Mouse (Mus musculus) heart, embryonic 15.5 days (tissue): ENCODE results near the gene Prrg2. TPM values are rescaled to one million over a fixed set of nuclear protein-coding genes. Genes with fewer than 3 reads are reported as not detected.
"Not testable (repeated sequence)": the region's sequence is repeated elsewhere in the genome, so short reads cannot be mapped to it uniquely, and the experiment has no call there.

Experiments
- ATAC-seq: fragments of 200-750 bp; cut with Nextera tagmentation; replicated peaks from 2 replicates; pipeline ENCODE4 v1.8.0; 2017; ENCODE audit warnings: low read depth, moderate TSS enrichment; ENCODE audit not compliant: insufficient number of reproducible peaks, insufficient read depth, low FRiP score
- H3K27ac ChIP-seq: fragments of 300-500 bp; sonication (generic); 2 replicates; pipeline ENCODE4 v1.5.1; 2015; ENCODE audit warnings: mild to moderate bottlenecking, inconsistent platforms
- H3K27me3 ChIP-seq: fragments of 300-500 bp; sonication (generic); 2 replicates; pipeline ENCODE4 v1.6.1; 2015; ENCODE audit warnings: inconsistent platforms
- H3K36me3 ChIP-seq: fragments of 300-500 bp; sonication (generic); 2 replicates; pipeline ENCODE4 v1.6.1; 2015; ENCODE audit warnings: mild to moderate bottlenecking, inconsistent platforms
- H3K4me1 ChIP-seq: fragments of 300-500 bp; sonication (generic); replicated peaks from 2 replicates; pipeline ENCODE4 v1.6.1; 2015; ENCODE audit warnings: inconsistent platforms
- H3K4me2 ChIP-seq: fragments of 300-500 bp; sonication (generic); 2 replicates; pipeline ENCODE4 v1.6.1; 2015; ENCODE audit warnings: inconsistent platforms, mild to moderate bottlenecking, moderate library complexity
- H3K4me3 ChIP-seq: fragments of 300-500 bp; sonication (generic); 2 replicates; pipeline ENCODE4 v1.5.1; 2015; ENCODE audit warnings: mild to moderate bottlenecking, inconsistent platforms
- H3K9ac ChIP-seq: fragments of 300-500 bp; sonication (generic); 2 replicates; pipeline ENCODE4 v1.6.1; 2015; ENCODE audit warnings: mild to moderate bottlenecking, inconsistent platforms
- H3K9me3 ChIP-seq: fragments of 300-500 bp; sonication (generic); replicated peaks from 2 replicates; pipeline ENCODE4 v1.6.1; 2016; ENCODE audit warnings: inconsistent platforms
- WGBS: fragments of 180-500 bp; shearing (Covaris S2); methylation state at CpG from one replicate; pipeline ENCODE4 v1.1.7; 2015; ENCODE audit warnings: mixed read lengths; 5-methylcytosine and 5-hydroxymethylcytosine counted together
- polyA plus RNA-seq: library from polyadenylated mRNA; unstranded; fragments of >200 nt; fragmentation: Nextera tagmentation; extraction: Ambion mirVana; gene quantifications from 2 replicates; pipeline ENCODE4 v1.2.1, GENCODE M21; 2015

The Prrg2 gene
- polyA plus RNA-seq, 1 experiment from 2014 or later: 12.9 TPM

DNA sequence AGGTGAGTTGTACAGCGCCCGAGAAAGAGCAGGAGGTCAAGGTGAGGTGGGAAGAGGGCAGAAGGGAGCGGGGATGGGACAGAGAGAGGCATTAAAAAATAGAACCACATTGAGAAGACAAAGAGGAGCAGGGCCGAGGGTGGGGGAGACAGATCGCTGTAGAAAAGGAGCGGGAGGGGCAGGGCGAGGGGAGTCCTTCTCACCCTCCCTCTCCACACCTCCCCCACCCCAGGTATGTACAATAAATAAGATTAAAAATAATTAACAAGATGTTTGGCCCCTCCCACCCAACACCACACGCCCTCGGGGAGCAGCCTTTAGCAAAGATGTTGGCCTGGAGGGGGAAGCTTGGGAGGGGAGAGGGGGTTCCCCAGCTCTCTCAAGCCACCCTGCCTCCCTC, 34.7 kb downstream of the Prrg2 start:
- no peak for ATAC-seq
- no peak overlapping the region for H3K9ac ChIP-seq
- H3K4me3 ChIP-seq: no peak overlapping the region
- H3K27ac ChIP-seq: no peak overlapping the region
- H3K36me3 ChIP-seq: peaks cover 58% of the 10 kb centered on the region
- no peaks in the 10 kb centered on the region for H3K27me3 ChIP-seq
- no peak overlapping the region for H3K4me2 ChIP-seq
- 91% methylated on average over 9 of the region's 9 CpGs for WGBS
- no peaks in the 10 kb centered on the region for H3K4me1 ChIP-seq
- H3K9me3 ChIP-seq: no peaks in the 10 kb centered on the region

DNA sequence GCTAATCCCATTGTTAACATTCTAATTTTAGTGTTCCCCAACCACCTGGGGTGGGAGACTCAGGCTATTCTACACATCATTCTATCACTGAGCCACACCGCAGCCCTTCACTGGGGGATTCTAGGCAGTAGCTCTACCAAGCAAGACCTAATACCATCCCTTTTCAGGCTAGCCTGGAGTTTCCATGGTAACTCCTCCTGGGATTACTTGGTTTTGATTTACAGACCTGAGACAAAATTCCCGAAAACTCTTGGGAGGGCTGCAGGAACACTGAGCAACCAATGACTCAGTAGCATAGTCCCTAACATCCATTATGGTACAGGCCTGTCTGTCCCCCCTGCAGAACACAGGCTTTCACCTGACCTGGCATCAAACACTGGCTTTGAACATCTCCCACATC, 36.2 kb downstream of the Prrg2 start:
- 78% methylated on average over 2 of the region's 2 CpGs for WGBS
- Histone ChIP-seq H3K27ac (no peak overlapping the region), H3K9me3 (no peaks in the 10 kb centered on the region), H3K27me3 (no peaks in the 10 kb centered on the region), H3K36me3 (peaks cover 45% of the 10 kb centered on the region), H3K4me2 (no peak overlapping the region), H3K4me1 (no peaks in the 10 kb centered on the region), H3K9ac (no peak overlapping the region), H3K4me3 (no peak overlapping the region)
- no peak for ATAC-seq

DNA sequence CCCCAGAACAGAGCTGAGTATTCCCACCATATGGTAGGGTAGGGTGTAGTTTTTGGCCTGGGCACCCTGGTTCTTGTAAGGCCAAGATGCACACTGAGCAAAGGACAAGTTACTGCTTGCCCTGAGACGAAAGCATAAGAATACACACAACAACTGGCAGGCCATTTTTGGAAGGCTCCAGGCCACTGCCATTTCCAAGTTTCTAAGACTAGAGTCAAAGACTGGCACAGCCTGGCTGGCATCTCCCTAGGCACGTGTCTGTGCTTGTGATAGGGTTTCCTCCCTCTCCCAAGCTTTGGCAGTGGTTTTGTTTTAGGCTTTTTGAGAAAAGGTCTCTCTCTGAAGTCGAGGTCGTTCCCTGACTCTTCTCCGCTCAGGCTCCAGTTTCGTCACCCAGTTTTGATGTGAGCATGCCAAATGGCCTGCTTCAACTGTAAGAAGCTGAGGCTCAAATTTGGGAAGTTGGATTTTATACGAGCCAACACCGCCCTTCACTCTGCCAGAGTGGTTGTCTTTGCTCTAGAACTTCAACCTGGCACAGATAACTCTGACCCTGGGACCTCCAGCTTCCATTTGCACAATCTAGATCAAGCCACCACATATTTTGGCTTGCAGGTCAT, 36.8 kb downstream of the Prrg2 start:
- Histone ChIP-seq H3K27ac (no peak overlapping the region), H3K9ac (no peak overlapping the region), H3K27me3 (no peaks in the 10 kb centered on the region), H3K36me3 (peaks cover 45% of the 10 kb centered on the region), H3K4me3 (no peak overlapping the region), H3K4me2 (no peak overlapping the region), H3K4me1 (no peaks in the 10 kb centered on the region), H3K9me3 (no peaks in the 10 kb centered on the region)
- WGBS: 72% methylated on average over 8 of the region's 8 CpGs
- ATAC-seq: no peak

DNA sequence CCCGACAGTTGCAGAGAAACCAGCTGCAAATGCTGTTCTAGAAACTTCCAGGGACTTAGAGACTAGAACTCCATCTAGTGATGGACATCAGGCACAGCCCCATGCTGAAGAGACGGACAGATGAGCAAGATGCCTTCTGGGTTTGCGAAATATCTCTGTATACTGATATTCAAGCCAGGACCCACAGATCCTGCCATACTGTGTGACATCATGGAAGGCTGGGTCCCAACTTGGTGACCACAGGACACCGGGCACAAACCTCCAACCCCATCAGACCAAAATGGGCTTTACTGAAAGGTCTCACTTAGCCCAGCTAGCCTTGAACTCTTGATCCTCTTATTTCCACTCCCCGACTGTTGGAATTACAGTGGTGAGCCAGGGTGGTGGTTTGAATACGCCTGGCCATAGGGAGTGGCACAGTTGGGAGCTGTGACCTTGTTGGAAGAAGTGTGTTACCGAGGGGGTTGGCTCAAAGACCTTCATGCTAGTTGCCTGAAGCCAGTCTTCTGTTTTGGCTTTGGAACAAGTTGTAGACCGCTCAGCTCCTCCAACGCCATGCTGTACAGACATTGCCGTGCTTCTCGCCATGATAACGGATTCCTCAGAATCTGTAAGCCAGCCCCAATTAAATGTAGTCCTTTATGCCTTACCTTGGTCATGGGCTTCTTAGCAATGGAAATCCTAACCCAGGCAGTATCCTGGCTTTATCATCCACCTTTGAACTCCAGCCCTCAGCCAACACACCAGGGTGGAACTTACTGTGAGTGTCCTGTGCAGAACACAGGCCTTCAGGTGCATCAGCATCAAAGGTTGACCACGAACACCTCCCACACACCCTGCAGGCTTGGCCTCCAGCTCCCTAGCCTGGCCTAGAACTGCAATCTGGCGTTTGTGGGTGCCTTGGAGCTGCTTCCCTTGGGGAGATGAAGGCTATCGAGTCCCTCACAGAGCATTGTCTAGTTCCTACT, 37.9 kb downstream of the Prrg2 start:
- ATAC-seq: no peak
- peaks cover 7% of the 10 kb centered on the region; the same call in 1 of the 2 replicates for H3K4me1 ChIP-seq
- 80% methylated on average over 15 of the region's 15 CpGs for WGBS
- no peak overlapping the region for H3K4me3 ChIP-seq
- no peak overlapping the region for H3K9ac ChIP-seq
- no peak overlapping the region for H3K4me2 ChIP-seq
- H3K36me3 ChIP-seq: peaks cover 36% of the 10 kb centered on the region
- no peaks in the 10 kb centered on the region for H3K27me3 ChIP-seq
- H3K9me3 ChIP-seq: no peaks in the 10 kb centered on the region
- no peak overlapping the region for H3K27ac ChIP-seq

DNA sequence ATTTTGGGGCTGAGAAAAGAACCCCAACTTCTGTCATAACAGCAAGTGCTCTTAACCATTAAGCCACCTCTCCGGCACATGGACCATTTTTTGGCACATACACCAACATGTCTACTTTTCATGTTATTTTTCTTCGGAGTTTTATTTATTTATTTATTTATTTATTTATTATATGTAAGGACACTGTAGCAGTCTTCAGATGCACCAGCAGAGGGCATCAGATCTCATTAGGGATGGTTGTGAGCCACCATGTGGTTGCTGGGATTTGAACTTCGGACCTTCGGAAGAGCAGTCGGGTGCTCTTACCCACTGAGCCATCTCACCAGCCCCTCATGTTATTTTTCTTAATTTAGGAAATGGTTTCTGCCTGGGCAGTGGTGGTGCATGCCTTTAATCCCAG, 38.8 kb downstream of the Prrg2 start:
- ATAC-seq, H3K27me3 ChIP-seq, H3K4me2 ChIP-seq, H3K9ac ChIP-seq, H3K27ac ChIP-seq, H3K9me3 ChIP-seq, H3K4me3 ChIP-seq: not testable (repeated sequence)
- Histone ChIP-seq H3K36me3 (peaks cover 29% of the 10 kb centered on the region), H3K4me1 (peaks cover 14% of the 10 kb centered on the region)
- 75% methylated on average over 5 of the region's 5 CpGs for WGBS

DNA sequence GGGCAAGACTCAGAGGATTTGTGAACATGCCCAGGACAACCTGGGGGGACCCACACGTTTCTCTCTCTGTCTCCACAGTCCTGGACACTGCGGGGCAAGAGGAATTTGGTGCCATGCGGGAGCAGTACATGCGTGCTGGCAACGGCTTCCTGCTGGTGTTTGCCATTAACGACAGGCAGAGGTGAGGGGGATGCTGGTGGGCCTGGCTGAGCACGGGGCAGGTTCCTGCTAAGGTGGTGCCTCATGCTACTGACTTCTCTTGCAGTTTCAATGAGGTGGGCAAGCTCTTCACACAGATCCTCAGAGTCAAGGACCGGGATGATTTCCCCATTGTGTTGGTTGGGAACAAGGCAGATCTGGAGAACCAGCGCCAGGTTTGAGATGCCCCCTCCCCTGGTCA, 42.3 kb downstream of the Prrg2 start:
- H3K4me1 ChIP-seq: peaks cover 20% of the 10 kb centered on the region
- no peaks in the 10 kb centered on the region for H3K9me3 ChIP-seq
- 0 out of 2 replicates have a peak, but pooled peaks cover 9% of the 10 kb centered on the region for H3K36me3 ChIP-seq
- no peak for ATAC-seq
- H3K4me3 ChIP-seq: no peak overlapping the region
- H3K4me2 ChIP-seq: no peak overlapping the region; the same call in 1 of the 2 replicates
- no peak overlapping the region for H3K27ac ChIP-seq
- 77% methylated on average over 9 of the region's 9 CpGs for WGBS
- no peak overlapping the region for H3K9ac ChIP-seq
- H3K27me3 ChIP-seq: no peaks in the 10 kb centered on the region

DNA sequence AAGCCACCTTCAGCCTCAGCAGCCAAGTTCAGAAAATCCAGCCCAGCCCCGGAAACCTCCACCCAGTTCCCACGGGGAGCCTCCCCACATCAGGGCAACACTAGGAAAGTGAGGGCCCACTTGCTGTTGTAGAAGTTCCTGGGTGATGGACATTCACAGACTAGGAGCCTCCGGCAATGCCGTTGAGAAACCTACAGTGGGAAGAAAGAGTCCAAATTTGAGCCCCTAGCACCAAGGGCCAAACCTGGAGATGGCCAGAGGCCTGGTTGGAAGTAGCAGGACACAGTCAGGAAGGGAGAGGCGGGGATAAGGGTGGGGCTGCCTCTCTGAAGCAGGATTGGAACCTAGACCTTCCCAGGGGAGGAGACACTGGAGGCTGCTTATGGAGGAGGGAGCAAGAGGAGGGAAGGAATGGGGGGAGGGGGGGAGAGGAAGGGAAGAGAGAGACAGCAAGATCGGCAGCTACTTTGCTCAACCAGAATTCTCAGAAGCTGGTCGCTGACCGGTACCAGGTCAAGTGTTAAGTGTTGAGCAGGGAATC, 43.4 kb downstream of the Prrg2 start:
- Histone ChIP-seq H3K27ac (peak overlapping the region; percentile 100), H3K27me3 (no peaks in the 10 kb centered on the region), H3K4me1 (peaks cover 30% of the 10 kb centered on the region), H3K4me3 (peak overlapping the region; percentile 94), H3K36me3 (0 out of 2 replicates have a peak, but pooled peaks cover 9% of the 10 kb centered on the region), H3K9ac (peak overlapping the region; percentile 76; the same call in 1 of the 2 replicates), H3K9me3 (no peaks in the 10 kb centered on the region), H3K4me2 (peak overlapping the region; percentile 69)
- 23% methylated on average over 8 of the region's 8 CpGs for WGBS
- no peak for ATAC-seq

DNA sequence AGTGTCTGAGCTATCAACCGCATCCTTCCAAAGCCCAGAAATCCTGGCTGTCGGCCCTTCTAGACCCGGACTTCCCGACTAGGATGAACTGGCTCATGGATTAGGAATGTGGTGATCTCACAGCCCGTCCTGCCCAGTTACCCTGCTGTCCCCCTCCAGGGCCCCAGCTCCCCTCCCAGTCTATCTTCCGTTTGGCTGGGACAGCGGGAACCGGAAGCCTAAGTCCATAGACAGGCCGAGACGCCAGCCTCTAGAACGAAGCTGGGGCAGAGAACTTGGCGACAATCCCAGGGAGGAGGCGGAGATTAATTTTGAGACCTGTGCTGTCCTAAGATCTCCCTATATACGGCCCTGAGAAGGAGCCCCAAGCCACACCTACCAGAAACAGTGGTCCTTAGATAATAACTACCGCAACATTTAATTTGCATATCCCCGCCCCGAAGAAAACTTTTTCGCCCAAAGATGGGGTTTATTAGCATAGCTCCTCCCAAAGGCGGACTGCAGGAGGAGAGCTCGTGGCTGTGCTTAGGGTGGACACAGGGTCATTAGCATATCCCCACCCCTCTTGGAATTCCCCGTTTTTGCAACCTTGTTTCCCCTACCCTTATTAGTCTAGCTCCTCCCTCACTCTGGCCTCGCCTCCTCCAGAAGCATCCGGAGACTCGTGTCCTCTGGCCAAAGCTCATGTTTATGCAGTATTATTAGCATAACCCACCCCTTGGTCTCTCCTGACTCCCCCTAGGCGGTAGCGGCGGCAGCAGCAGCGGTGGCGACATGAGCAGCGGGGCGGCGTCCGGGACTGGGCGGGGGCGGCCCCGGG, 45.0 kb downstream of the Prrg2 start, which contains the start of gene Rras:
Gene Rras (plus strand): TSS at position 720 of the 820 bp plus-strand sequence.
- Histone ChIP-seq H3K27ac (peak within 1 kb of the TSS; percentile 100), H3K4me1 (peaks cover 33% of the 10 kb centered on the region), H3K9me3 (no peaks in the 10 kb centered on the region), H3K36me3 (peaks cover 15% of the 10 kb centered on the region), H3K9ac (peak within 1 kb of the TSS; percentile 76), H3K4me3 (peak within 1 kb of the TSS; percentile 94), H3K27me3 (no peaks in the 10 kb centered on the region), H3K4me2 (peak within 1 kb of the TSS; percentile 80)
- peak; percentile 89 for ATAC-seq
- under 1% methylated on average over 36 of the region's 36 CpGs for WGBS

DNA sequence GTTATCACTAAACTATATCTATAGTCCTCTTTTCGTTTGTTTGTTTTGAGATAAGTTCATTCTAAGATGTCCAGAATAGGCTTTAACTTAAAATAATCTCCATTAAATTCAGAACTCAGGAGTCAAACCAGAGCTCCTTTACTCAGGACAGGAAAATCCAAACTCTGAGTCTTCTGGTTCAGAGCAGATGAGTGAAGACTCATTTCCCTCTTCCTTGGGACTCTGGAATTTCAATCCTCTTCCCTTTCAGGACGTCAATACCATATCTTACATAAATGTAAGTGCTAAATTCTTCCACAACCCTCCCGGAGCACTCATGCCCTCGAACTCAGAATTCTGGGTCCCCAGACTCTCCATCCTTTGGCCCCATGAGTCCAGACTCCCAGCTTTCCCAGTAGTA, 45.7 kb downstream of the Prrg2 start:
- H3K27me3 ChIP-seq: no peaks in the 10 kb centered on the region
- no peak for ATAC-seq
- peak overlapping the region; percentile 80 for H3K4me2 ChIP-seq
- H3K36me3 ChIP-seq: peaks cover 22% of the 10 kb centered on the region
- peak overlapping the region; percentile 65 for H3K9ac ChIP-seq
- H3K4me3 ChIP-seq: peak overlapping the region; percentile 94
- peak overlapping the region; percentile 100 for H3K27ac ChIP-seq
- H3K9me3 ChIP-seq: no peaks in the 10 kb centered on the region
- H3K4me1 ChIP-seq: peaks cover 33% of the 10 kb centered on the region
- WGBS: 1% methylated on average over 4 of the region's 4 CpGs

DNA sequence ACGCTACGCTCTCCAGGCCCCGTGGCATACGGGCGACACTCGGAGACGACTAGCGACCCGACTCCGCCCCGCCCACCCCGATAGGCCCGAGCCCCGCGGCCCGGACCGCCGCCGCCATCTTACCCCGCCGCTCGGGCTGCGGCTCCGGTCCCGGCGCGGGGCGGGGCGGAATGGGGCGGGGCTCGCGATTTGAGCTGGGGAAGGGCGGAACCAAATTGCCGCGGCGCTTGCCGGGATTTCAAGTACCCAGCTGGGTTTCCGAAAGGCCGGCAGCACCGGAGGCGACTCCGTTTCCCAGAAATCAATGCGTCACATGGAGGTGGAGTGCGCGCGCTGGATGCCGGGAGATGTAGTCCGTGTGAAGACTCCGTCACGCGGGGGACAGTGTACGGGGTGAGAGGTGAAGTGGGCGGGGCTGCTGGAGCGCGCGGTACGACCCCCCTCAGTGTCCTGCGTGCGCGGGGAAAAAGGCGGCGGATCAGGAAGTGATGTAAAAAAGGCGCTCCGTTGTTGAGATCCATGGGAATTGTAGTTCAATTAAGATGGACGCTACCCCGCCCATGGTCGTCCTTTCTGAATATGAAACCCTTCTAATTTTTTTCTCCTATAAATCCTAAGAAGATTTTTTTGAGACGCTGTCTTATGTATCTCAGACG, 46.4 kb downstream of the Prrg2 start, which contains the start of gene Scaf1:
Gene Scaf1 (minus strand): TSS at position 407 of the 656 bp plus-strand sequence.
- Histone ChIP-seq H3K9me3 (no peaks in the 10 kb centered on the region), H3K4me2 (peak within 1 kb of the TSS; percentile 80), H3K36me3 (peaks cover 25% of the 10 kb centered on the region), H3K27me3 (no peaks in the 10 kb centered on the region), H3K4me3 (peak within 1 kb of the TSS; percentile 94), H3K4me1 (peaks cover 33% of the 10 kb centered on the region), H3K27ac (peak within 1 kb of the TSS; percentile 100), H3K9ac (peak within 1 kb of the TSS; percentile 98)
- ATAC-seq: peak; percentile 84
- under 1% methylated on average over 69 of the region's 69 CpGs for WGBS
